Mouse (Mus musculus): Measurements from ENCODE around the gene Grifin. TPM values are rescaled to one million over a fixed set of nuclear protein-coding genes. Genes with fewer than 3 reads are reported as not detected.

Gene Grifin
- polyA plus RNA-seq, 1 experiment, result 5.4 TPM

DNA sequence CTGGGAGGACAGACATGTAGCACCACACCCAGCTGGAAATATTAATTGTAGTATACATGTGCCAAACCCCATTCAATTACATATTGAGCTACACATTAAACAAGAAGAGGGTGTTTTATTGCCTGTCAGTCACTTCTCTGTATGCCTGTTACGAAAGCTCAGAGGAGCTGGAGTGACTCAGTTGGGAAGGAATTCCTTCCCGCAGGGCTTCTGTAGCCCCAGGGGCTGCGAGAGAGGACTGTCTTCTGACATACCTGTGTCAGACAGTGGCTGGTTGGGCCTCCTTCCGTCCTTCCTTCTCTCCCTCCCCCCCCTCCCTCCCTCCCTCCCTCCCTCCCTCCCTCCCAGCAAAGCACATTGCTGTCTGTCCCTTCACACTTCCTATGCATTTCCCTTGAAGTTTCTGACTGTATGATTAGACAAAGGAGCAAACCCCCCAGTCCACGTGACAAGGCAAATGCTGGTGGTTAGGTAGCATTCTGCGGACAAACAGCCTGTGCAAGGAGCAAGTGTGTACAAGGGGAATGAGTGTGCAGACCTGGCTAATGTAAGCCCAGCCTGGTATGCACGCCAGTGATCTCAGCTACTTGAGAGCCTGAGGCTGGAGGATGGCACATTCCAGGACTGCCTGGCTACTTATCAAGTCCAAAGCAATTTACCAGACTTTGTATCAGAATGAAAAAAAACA is 49.9 kb downstream of the Grifin start:
- H3K27me3 ChIP-seq (ENCODE audit: control insufficient read depth), result no peaks in the 10 kb centered on the region
- H3K9me3 ChIP-seq (ENCODE audit: control insufficient read depth, low read length), result no peaks in the 10 kb centered on the region
- H3K36me3 ChIP-seq (ENCODE audit: control insufficient read depth), result no peaks in the 10 kb centered on the region
- H3K4me3 ChIP-seq (replicated peaks), result no peak overlapping the region
- peaks cover 12% of the 10 kb centered on the region for H3K4me1 ChIP-seq (ENCODE audit: control insufficient read depth)
- TF ChIP-seq GATA1 (IDR thresholded peaks at IDR 0.05; ENCODE audit: low read length), result no peak
- no peak for TF ChIP-seq TAL1 (IDR thresholded peaks at IDR 0.05; ENCODE audit: low read length)

DNA sequence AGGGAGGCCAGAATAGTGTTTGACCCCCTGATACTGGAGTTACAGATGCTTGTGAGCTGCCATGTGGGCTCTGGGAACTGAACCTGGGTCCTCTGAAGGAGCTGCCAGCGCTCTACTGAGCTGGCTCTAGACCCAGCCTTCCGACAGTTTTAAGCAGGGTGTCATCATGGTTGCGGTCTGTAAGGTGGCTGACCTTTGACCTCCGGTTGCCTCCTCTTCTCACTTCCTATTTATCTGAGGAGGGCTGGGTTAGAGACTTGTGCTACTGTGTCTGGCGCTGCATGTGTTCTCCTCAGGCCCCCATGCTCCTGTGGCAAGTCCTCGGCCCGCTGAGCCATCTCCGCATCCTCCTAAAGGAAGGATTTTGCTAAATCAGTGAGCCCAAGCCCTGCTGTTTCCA is 51.0 kb downstream of the Grifin start:
- Histone ChIP-seq H3K27me3 (ENCODE audit: control insufficient read depth) (no peaks in the 10 kb centered on the region), H3K9me3 (ENCODE audit: control insufficient read depth, low read length) (no peaks in the 10 kb centered on the region), H3K36me3 (ENCODE audit: control insufficient read depth) (no peaks in the 10 kb centered on the region), H3K4me1 (ENCODE audit: control insufficient read depth) (peaks cover 17% of the 10 kb centered on the region), H3K4me3 (replicated peaks) (no peak overlapping the region)
- TF ChIP-seq GATA1 (IDR thresholded peaks at IDR 0.05; ENCODE audit: low read length) (no peak), TAL1 (IDR thresholded peaks at IDR 0.05; ENCODE audit: low read length) (no peak)

Other genes with a start within 250 kb of the Grifin start
- 2.4 and 2.9 TPM in 2 replicates for gene Mad1l1, start 243.5 kb downstream of the Grifin start, polyA plus RNA-seq (2012)
- 1.2 and 1.3 TPM in 2 replicates for gene Nudt1, start 243.4 kb downstream of the Grifin start, polyA plus RNA-seq (2012)
- 0.71 and 0.72 TPM in 2 replicates for gene Mrm2, start 233.2 kb downstream of the Grifin start, polyA plus RNA-seq (2012)
- 0.90 and 1.0 TPM in 2 replicates for gene Snx8, start 175.8 kb downstream of the Grifin start, polyA plus RNA-seq (2012)
- 7.2 and 9.3 TPM in 2 replicates for gene Eif3b, start 145.7 kb downstream of the Grifin start, polyA plus RNA-seq (2012)
- gene Gm4869, start 119.4 kb downstream of the Grifin start, polyA plus RNA-seq (2012), result not detected in 2 replicates
- 0.32 and 0.50 TPM in 2 replicates for gene Chst12, start 59.5 kb downstream of the Grifin start, polyA plus RNA-seq (2012)
- gene Lfng, start 42.2 kb upstream of the Grifin start, polyA plus RNA-seq (2012), result 2.6 and 3.7 TPM in 2 replicates
- gene Ttyh3, start 84.0 kb upstream of the Grifin start, polyA plus RNA-seq (2012), result 8.6 and 8.9 TPM in 2 replicates
- 0.06 and 0.16 TPM in 2 replicates for gene Iqce, start 137.3 kb upstream of the Grifin start, polyA plus RNA-seq (2012)
- 0.31 and 0.34 TPM in 2 replicates for gene Brat1, start 139.9 kb upstream of the Grifin start, polyA plus RNA-seq (2012)
- 0.04 TPM in 1 of 2 replicates, not detected in the other for gene Amz1, start 159.1 kb upstream of the Grifin start, polyA plus RNA-seq (2012)